Mouse (Mus musculus): ENCODE results near the gene Zfp607a. TPM values are rescaled to one million over a fixed set of nuclear protein-coding genes. Genes with fewer than 3 reads are reported as not detected.

Gene Zfp607a
- total and polyA plus RNA-seq, 2 experiments from 2014 or later = 2.4 to 4.5 TPM

GRCm38 (mm10) chr7:27928818-27929695, 71.7 kb downstream of the Zfp607a start, which contains the start of gene Zfp974:
Gene Zfp974, minus strand, starts transcription at chr7:27929460.
- Histone ChIP-seq H3K9me3 (replicated peaks; ENCODE audit: control insufficient read depth, low read length) (no peaks in the 10 kb centered on the region), H3K27me3 (ENCODE audit: control insufficient read depth, insufficient read depth, low read length) (no peaks in the 10 kb centered on the region), H3K4me1 (ENCODE audit: control insufficient read depth, insufficient read depth) (peaks cover 13% of the 10 kb centered on the region), H3K27ac (ENCODE audit: low read depth) (0 out of 2 replicates have a peak within 1 kb of the TSS, but pooled peaks have one; percentile 4), H3K36me3 (replicated peaks; ENCODE audit: control insufficient read depth, insufficient read depth, low read length) (0 out of 2 replicates have a peak, but pooled peaks cover 4% of the 10 kb centered on the region), H3K9ac (replicated peaks; ENCODE audit: low read depth, low read length) (peak within 1 kb of the TSS; percentile 65), H3K4me3 (ENCODE audit: low read depth, low read length) (peak within 1 kb of the TSS; percentile 62), H3K4me2 (ENCODE audit: low read depth, low read length) (peak within 1 kb of the TSS; percentile 70)
- no peak for TF ChIP-seq EP300 (IDR thresholded peaks at IDR 0.05; ENCODE audit: low read depth)
- TF ChIP-seq CTCF (IDR thresholded peaks at IDR 0.05; ENCODE audit: low read depth) = no peak
- 4% methylated on average over 40 of the region's 40 CpGs for WGBS
- DNase-seq (ENCODE audit: low spot score) (peak; percentile 67), ATAC-seq (ENCODE audit: insufficient read depth, low read depth) (peak; percentile 81)

Other genes with a start within 250 kb of the Zfp607a start
- gene Ttc9b, start 203.6 kb upstream of the Zfp607a start, total RNA-seq (2014; rRNA removed; ENCODE audit: low replicate concordance) = not detected in 2 replicates
- not detected in 2 replicates for gene Ttc9b, start 203.6 kb upstream of the Zfp607a start, polyA plus RNA-seq (2015; fragmentation: Nextera tagmentation; extraction: Ambion mirVana)
- 18.4 and 23.2 TPM in 2 replicates for gene Map3k10, start 182.9 kb upstream of the Zfp607a start, total RNA-seq (2014; rRNA removed; ENCODE audit: low replicate concordance)
- 2.5 and 3.0 TPM in 2 replicates for gene Map3k10, start 182.9 kb upstream of the Zfp607a start, polyA plus RNA-seq (2015; fragmentation: Nextera tagmentation; extraction: Ambion mirVana)
- 1.4 and 2.5 TPM in 2 replicates for gene Zfp607b, start 168.2 kb upstream of the Zfp607a start, total RNA-seq (2014; rRNA removed; ENCODE audit: low replicate concordance)
- 2.1 and 2.4 TPM in 2 replicates for gene Zfp607b, start 168.2 kb upstream of the Zfp607a start, polyA plus RNA-seq (2015; fragmentation: Nextera tagmentation; extraction: Ambion mirVana)
- gene Zfp60, start 126.1 kb upstream of the Zfp607a start, total RNA-seq (2014; rRNA removed; ENCODE audit: low replicate concordance) = 3.8 and 4.1 TPM in 2 replicates
- 11.0 and 11.1 TPM in 2 replicates for gene Zfp60, start 126.1 kb upstream of the Zfp607a start, polyA plus RNA-seq (2015; fragmentation: Nextera tagmentation; extraction: Ambion mirVana)
- gene Zfp626, start 50.3 kb upstream of the Zfp607a start, total RNA-seq (2014; rRNA removed; ENCODE audit: low replicate concordance) = 2.6 and 22.2 TPM in 2 replicates
- gene Zfp626, start 50.3 kb upstream of the Zfp607a start, polyA plus RNA-seq (2015; fragmentation: Nextera tagmentation; extraction: Ambion mirVana) = 0.91 and 1.0 TPM in 2 replicates
- 3.1 and 5.5 TPM in 2 replicates for gene Zfp59, start 18.9 kb upstream of the Zfp607a start, total RNA-seq (2014; rRNA removed; ENCODE audit: low replicate concordance)
- 3.5 and 3.6 TPM in 2 replicates for gene Zfp59, start 18.9 kb upstream of the Zfp607a start, polyA plus RNA-seq (2015; fragmentation: Nextera tagmentation; extraction: Ambion mirVana)
- 1.8 TPM in 2 replicates for gene Zfp974, start 71.9 kb downstream of the Zfp607a start, total RNA-seq (2014; rRNA removed; ENCODE audit: low replicate concordance)
- gene Zfp974, start 71.9 kb downstream of the Zfp607a start, polyA plus RNA-seq (2015; fragmentation: Nextera tagmentation; extraction: Ambion mirVana) = 4.9 and 5.4 TPM in 2 replicates
- 6.2 and 7.2 TPM in 2 replicates for gene Zfp780b, start 121.6 kb downstream of the Zfp607a start, total RNA-seq (2014; rRNA removed; ENCODE audit: low replicate concordance)
- gene Zfp780b, start 121.6 kb downstream of the Zfp607a start, polyA plus RNA-seq (2015; fragmentation: Nextera tagmentation; extraction: Ambion mirVana) = 7.9 and 8.5 TPM in 2 replicates
- gene Zfp850, start 156.6 kb downstream of the Zfp607a start, total RNA-seq (2014; rRNA removed; ENCODE audit: low replicate concordance) = 0.15 and 1.7 TPM in 2 replicates
- 0.75 and 0.87 TPM in 2 replicates for gene Zfp850, start 156.6 kb downstream of the Zfp607a start, polyA plus RNA-seq (2015; fragmentation: Nextera tagmentation; extraction: Ambion mirVana)
- 146 and 199 TPM in 2 replicates for gene Psmc4, start 192.6 kb downstream of the Zfp607a start, total RNA-seq (2014; rRNA removed; ENCODE audit: low replicate concordance)
- 203 and 207 TPM in 2 replicates for gene Psmc4, start 192.6 kb downstream of the Zfp607a start, polyA plus RNA-seq (2015; fragmentation: Nextera tagmentation; extraction: Ambion mirVana)
- gene Fcgbp, start 213.7 kb downstream of the Zfp607a start, total RNA-seq (2014; rRNA removed; ENCODE audit: low replicate concordance) = 0.46 TPM in 1 of 2 replicates, not detected in the other
- not detected in 2 replicates for gene Fcgbp, start 213.7 kb downstream of the Zfp607a start, polyA plus RNA-seq (2015; fragmentation: Nextera tagmentation; extraction: Ambion mirVana)